Comparison of ENCODE assay signal across 8 mouse cellular contexts in genomic region chr8:126583971-126584843, GRCm38 (mm10). TPM values are rescaled to one million over a fixed set of nuclear protein-coding genes. Genes with fewer than 3 reads are reported as not detected.
DNase-seq lines count a peak whose midpoint lies in the region; ATAC-seq and TF ChIP-seq lines count a peak whose summit lies in the region.

No protein-coding gene starts in this region.

- peak overlapping the region; percentile 99 for H3K4me2 ChIP-seq in hindbrain, embryonic 12.5 days (replicated peaks)

- WGBS in hindbrain, embryonic 12.5 days: under 1% methylated on average over 65 of the region's 68 CpGs

- POLR2A ChIA-PET in Patski (lab: Charles Lee): interaction anchor here (0.5 to 2.4 kb wide), 5 partner anchors 14 to 261 kb away, joined by 3 to 11 read pairs (median 3); no protein-coding TSS in a partner anchor

- in situ Hi-C loops in Patski (cut with MboI; ENCODE audit: low pct_unique_long_range_greater_than_20kb): no loop called here

- DNase-seq in Patski (ENCODE audit: low read depth, low spot score): no peak
- peak; percentile 74 to 78 for DNase-seq in cerebellum, postnatal 25 days
- DNase-seq in frontal cortex, postnatal 25 days (ENCODE audit: low spot score in 2 of 2): peak; percentile 52 to 55
- DNase-seq in layer of hippocampus, postnatal 25 days (ENCODE audit: extremely low spot score in 1 of 2, low spot score in 1 of 2): peak; percentile 49 to 69
- peak; percentile 86 for DNase-seq in lung, postnatal 14 days
- DNase-seq in retina, embryonic 14.5 days (ENCODE audit: low spot score): peak; percentile 80
- DNase-seq in thymus, postnatal 36 days: peak; percentile 86 to 91

- no peaks in the 10 kb centered on the region for H3K36me3 ChIP-seq in hindbrain, embryonic 12.5 days

- ATAC-seq in Patski: peak; percentile 37
- peak; percentile 89 for ATAC-seq in hindbrain, embryonic 12.5 days (ENCODE audit: low FRiP score)

- CTCF ChIA-PET in Patski (lab: Charles Lee): interaction anchor here (0.9 kb wide), 1 partner anchor 87 kb away, joined by 3 read pairs; no protein-coding TSS in a partner anchor

- no peak for TF ChIP-seq CTCF in Patski (IDR thresholded peaks at IDR 0.05)

- H3K9me3 ChIP-seq in hindbrain, embryonic 12.5 days (replicated peaks): no peaks in the 10 kb centered on the region

- H3K4me3 ChIP-seq in hindbrain, embryonic 12.5 days: peak overlapping the region; percentile 51

- H3K27me3 ChIP-seq in Patski: no peaks in the 10 kb centered on the region
- H3K27me3 ChIP-seq in hindbrain, embryonic 12.5 days: no peaks in the 10 kb centered on the region

- peaks cover 48% of the 10 kb centered on the region for H3K4me1 ChIP-seq in hindbrain, embryonic 12.5 days

- H3K27ac ChIP-seq in hindbrain, embryonic 12.5 days: peak overlapping the region; percentile 85

- H3K9ac ChIP-seq in hindbrain, embryonic 12.5 days: peak overlapping the region; percentile 68

RNA-seq across cellular contexts. Expression of gene Irf2bp2, which starts 9.6 kb away (rescaled TPM):
- polyA plus RNA-seq in Patski (2021): 61.2 TPM
- 8.8 and 9.6 TPM in 2 replicates for polyA plus RNA-seq in hindbrain, embryonic 12.5 days (2016; fragmentation: Nextera tagmentation; extraction: Ambion mirVana)
- 10 to 100 TPM; 55.4 to 59.0 TPM for total RNA-seq in layer of hippocampus, postnatal 25 days (2021)
